Mouse (Mus musculus) bone marrow macrophage, adult 2 months (primary cell): Measurements from ENCODE around the gene Tiam1.

Source experiments
- CTCF ChIP-seq: IDR thresholded peaks from 2 replicates; pipeline ENCODE4 v1.5.1; 2012; ENCODE audit warnings: low read depth, mild to moderate bottlenecking, low read length, moderate library complexity
- POLR2A ChIP-seq: IDR thresholded peaks from 2 replicates; pipeline ENCODE4 v1.6.1; 2012; ENCODE audit warnings: mild to moderate bottlenecking, low read depth, low read length, borderline replicate concordance

DNA sequence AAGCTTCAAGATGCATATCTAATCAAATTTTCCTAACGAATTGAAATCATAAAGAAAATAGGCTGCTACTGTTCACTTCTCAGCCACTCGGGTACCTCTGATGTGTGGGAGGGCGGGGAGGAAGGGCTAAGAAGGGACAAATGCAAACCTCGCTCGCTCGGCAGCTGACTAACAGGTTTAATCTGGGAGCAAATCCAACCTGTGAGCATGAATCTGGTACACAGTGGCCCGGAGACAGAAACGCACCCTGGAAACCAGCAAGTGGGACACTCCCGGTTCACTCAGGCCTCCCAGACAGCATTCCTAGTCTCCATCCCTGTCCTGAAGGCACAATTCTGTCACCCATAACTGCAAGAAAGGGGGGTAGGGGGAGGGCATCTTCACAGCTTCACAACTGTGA is 244.4 kb downstream of the Tiam1 start:
- no peak for TF ChIP-seq CTCF
- TF ChIP-seq POLR2A, result no peak
